Mouse (Mus musculus) kidney, postnatal 14 days (tissue): ENCODE results near the gene Fzd4.

Experiments used
- DNase-seq: peaks from one replicate; pipeline ENCODE4 v3.0.0; 2022; ENCODE audit warnings: mixed read lengths

Gene Fzd4

GRCm38 (mm10) chr7:89428804-89429203 is 24.6 kb downstream of the Fzd4 start:
- DNase-seq, result no peak

- DNase-seq, result peak; percentile 57
These were observed 25.2 kb downstream of the Fzd4 start for GRCm38 (mm10) chr7:89429326-89429725.

GRCm38 (mm10) chr7:89431185-89431584 is 27.0 kb downstream of the Fzd4 start:
- DNase-seq, result no peak

- DNase-seq, result peak; percentile 66
These were observed 29.2 kb downstream of the Fzd4 start for GRCm38 (mm10) chr7:89433193-89433892.

- peak; percentile 89 for DNase-seq
These were observed 29.9 kb downstream of the Fzd4 start for GRCm38 (mm10) chr7:89433893-89434616.

GRCm38 (mm10) chr7:89436404-89436803 is 32.2 kb downstream of the Fzd4 start:
- DNase-seq, result no peak

- DNase-seq, result peak; percentile 78
These were observed 33.4 kb downstream of the Fzd4 start for GRCm38 (mm10) chr7:89437589-89437988.

- DNase-seq, result no peak
These were observed 37.1 kb downstream of the Fzd4 start for GRCm38 (mm10) chr7:89441291-89441690.

- no peak for DNase-seq
These were observed 38.1 kb downstream of the Fzd4 start for GRCm38 (mm10) chr7:89442242-89442641.

GRCm38 (mm10) chr7:89445137-89445536 is 41.0 kb downstream of the Fzd4 start:
- DNase-seq, result no peak

- DNase-seq, result no peak
These were observed 46.2 kb downstream of the Fzd4 start for GRCm38 (mm10) chr7:89450312-89450711.

- no peak for DNase-seq
These were observed 52.4 kb downstream of the Fzd4 start for GRCm38 (mm10) chr7:89456380-89457076.

GRCm38 (mm10) chr7:89459691-89460090 is 55.5 kb downstream of the Fzd4 start:
- no peak for DNase-seq

- no peak for DNase-seq
These were observed 56.8 kb downstream of the Fzd4 start for GRCm38 (mm10) chr7:89460911-89461310.

- no peak for DNase-seq
These were observed 57.2 kb downstream of the Fzd4 start for GRCm38 (mm10) chr7:89461351-89461750.
